In the genomic region with DNA sequence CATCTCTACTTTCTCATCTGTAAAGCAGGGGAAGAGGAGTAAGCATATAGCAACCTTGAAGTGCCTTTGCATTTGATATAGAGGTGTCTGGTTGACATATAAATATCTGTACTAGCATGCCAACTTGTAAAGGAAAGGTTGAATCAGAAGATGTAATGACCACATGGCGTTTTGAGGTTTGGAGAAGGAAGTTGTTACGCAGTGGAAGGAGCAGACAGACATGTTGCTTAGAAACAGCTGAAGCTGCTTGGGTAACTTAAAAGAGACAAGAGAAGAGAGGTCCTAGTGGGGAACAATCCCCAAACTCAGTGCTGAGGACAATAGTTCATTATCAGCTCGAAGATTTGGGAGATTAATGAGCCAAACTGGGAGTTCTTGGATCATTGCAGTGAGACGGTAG, we compare ENCODE assay signal across 21 mouse cellular contexts.
"Had no signal": no experiment of that assay in that cellular context is flagged by ENCODE, and none has a peak within 500 bp of the region (broad histone marks: within the 10 kb centered on the region; RNA-seq: fewer than 3 reads in every experiment).

No protein-coding gene starts in this region.

- H3K36me3 ChIP-seq: lung, embryonic 15.5 days; midbrain, embryonic 10.5 days; midbrain, embryonic 13.5 days; neural tube, embryonic 13.5 days; neural tube, embryonic 15.5 days had no signal

- H3K9me3 ChIP-seq: lung, embryonic 15.5 days; midbrain, embryonic 10.5 days; midbrain, embryonic 13.5 days; neural tube, embryonic 13.5 days; neural tube, embryonic 15.5 days had no signal

- H3K4me3 ChIP-seq: lung, embryonic 15.5 days; midbrain, embryonic 10.5 days; midbrain, embryonic 13.5 days; myocyte; neural tube, embryonic 13.5 days; neural tube, embryonic 15.5 days had no signal

- H3K9ac ChIP-seq: liver, postnatal 0 days; lung, embryonic 15.5 days; midbrain, embryonic 13.5 days; neural tube, embryonic 13.5 days; neural tube, embryonic 15.5 days had no signal

- H3K4me2 ChIP-seq: lung, embryonic 15.5 days; midbrain, embryonic 13.5 days; neural tube, embryonic 13.5 days; neural tube, embryonic 15.5 days had no signal

- ATAC-seq: liver, postnatal 0 days; lung, postnatal 0 days; midbrain, embryonic 13.5 days; midbrain, embryonic 16.5 days had no signal

- DNase-seq: liver, postnatal 0 days; lung, adult 2 months; lung, postnatal 14 days; lung, postnatal 36 days; retina, postnatal 1 day; right cerebral cortex, adult 18-20 months; right cerebral cortex, postnatal 25 days; right cerebral cortex, postnatal 4 days; spleen, adult 18-20 months; thymus, adult 18-20 months; thymus, postnatal 14 days; thymus, postnatal 36 days had no signal

- H3K27me3 ChIP-seq: lung, embryonic 15.5 days; midbrain, embryonic 13.5 days; neural tube, embryonic 13.5 days; neural tube, embryonic 15.5 days had no signal

- H3K4me1 ChIP-seq: lung, embryonic 15.5 days; midbrain, embryonic 10.5 days; midbrain, embryonic 13.5 days; neural tube, embryonic 15.5 days had no signal

- H3K27ac ChIP-seq: lung, embryonic 15.5 days; macrophage; midbrain, embryonic 10.5 days; midbrain, embryonic 13.5 days; neural tube, embryonic 13.5 days; neural tube, embryonic 15.5 days had no signal
